Mouse (Mus musculus): ENCODE data around the gene Trf. TPM values are rescaled to one million over a fixed set of nuclear protein-coding genes. Genes with fewer than 3 reads are reported as not detected.

Gene Trf
- total RNA-seq, 4 experiments from 2014 or later: 378 to 495 (median 418) TPM

DNA sequence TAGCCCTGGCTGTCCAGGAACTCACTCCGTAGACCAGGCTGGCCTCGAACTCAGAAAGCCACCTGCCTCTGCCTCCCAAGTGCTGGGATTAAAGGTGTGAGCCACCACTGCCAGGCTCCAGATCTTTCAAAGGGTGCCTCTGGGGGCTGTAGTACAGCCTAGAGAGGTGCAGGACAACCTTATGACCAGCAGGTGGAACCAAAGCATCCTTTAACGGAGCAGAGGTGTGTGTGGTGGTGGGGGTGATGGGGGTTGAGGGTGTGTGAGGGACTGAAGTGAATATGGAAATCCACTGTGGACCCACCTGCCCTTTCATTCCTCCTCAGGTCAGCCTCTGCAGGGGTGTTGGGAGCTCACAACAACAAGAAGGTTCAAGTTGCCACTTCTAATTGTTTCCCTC lies 4.8 kb downstream of the Trf start:
- no peak for DNase-seq (ENCODE audit: low spot score in 2 of 2)

DNA sequence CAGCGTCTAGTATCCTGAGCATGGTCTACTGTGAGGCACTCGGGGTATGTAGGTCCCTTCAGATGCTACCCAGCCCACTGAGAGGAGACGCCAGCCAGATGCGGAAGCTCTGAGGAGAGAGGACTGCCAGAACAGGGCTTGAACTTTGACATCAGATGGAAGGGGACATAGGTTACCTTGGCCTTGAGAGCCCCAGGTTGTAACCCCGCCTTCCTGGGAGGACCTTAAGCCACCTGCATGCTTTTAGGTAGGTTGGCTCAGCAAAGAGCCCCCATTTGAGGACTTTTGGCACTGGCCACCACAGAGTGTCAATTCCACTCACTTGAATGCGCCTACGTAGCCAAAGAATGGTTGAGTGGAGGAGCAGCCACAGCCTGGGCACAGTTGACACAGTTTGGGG lies 5.5 kb downstream of the Trf start:
- DNase-seq (ENCODE audit: low spot score in 2 of 2): no peak

DNA sequence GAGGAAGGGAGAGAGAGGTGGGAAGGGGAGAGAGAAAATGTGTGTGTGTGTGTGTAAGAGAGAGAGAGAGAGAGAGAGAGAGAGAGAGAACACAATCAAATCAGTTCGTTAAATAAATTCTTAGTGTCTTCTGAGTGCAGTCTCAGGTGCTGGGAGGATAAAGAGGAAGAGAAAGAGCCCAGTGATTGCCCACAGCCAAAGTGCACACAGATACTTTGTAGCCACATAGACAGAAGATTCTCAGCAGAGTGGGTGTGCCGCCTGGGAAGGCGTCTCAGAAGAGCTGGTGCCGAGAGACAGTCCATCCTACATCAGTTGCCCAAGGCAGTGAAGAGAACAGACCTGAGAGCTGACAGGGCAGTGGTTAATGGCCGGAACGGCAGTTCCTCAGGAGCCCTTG lies 16.0 kb downstream of the Trf start:
- no peak for DNase-seq (ENCODE audit: low spot score in 2 of 2)

DNA sequence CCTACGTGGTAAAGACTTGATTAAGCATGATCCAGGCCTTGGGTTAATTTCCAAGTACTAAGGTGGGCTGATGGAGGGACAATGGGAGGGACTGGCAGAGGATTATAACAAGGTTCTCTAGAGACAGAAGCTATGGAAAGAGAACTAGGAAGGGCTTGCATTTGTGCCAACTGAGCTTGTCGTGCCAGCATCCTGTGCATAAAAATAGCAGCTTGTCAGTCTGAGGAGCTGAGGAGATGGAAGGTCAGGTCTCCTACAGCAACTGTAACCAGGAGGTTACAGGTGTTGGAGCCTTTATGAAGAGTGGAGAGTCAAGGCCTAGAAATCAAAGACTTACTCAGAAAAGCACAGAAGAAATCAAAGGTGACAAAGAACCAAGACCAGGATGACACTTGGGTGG lies 16.6 kb downstream of the Trf start:
- DNase-seq (ENCODE audit: low spot score in 2 of 2): no peak

DNA sequence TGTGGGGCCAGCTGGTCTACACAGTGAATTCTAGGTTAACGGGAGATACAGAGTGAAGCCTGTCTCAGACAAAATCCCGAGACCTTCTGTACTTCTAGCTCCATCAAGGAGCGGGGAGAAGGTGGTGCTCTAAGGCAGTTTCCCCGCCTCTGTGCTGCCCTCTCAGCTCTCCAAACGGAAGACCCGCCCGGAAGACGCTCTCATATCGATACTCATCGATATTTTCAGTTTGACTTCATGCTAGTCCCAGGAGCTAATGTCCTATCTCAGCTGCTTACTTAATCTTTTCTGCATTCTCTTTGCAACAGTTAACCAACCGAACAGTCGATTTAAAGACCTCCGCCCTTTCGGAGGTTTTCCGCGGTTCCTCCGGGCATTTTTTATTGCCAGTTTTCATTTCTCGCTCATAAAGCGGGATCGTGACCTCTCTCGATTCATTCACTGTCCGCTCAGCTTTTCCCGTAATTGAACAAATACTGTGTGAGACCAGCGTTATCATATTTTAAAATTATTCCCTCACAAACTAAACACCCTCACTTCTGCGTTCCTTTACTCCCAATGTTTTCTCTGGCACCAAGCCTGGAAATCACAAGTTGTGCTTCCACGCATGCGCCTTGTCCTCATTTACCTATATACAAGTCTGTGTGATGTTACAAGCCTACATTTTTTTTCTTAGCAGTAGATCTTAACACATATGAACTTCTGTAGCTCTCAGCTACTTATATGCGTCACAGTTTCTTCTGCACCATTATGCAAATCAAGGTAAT lies 17.4 kb downstream of the Trf start:
- DNase-seq (ENCODE audit: low spot score in 2 of 2): no peak

DNA sequence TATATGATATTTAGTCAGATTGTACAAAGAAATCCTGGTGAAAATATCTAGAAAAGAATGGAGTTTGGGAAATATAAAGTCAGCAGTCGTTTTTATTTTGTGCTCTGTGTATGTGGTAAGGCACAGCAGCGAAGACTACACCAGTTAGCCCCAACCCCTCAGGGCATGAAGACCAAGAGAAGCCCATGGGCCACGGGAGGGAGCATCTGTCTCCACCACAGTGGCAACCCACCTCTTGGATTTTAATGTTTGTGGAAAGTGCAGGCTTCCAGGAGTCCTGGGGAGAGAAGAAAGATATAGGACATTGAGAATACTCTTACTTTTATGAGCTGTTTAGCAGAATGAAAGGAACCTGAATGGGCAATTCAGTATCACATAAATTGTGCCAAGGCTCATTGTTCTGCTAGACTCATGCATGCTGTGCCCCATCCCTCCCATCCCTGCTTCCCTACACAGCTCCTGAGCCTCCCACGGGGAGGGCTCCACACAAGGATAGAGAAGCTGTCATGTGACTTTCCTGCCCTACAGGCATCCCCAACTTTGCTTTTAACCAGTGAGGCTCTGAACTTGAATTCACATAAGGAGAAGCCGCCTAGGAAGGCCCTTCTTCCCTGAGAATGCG lies 21.3 kb downstream of the Trf start:
- DNase-seq (ENCODE audit: low spot score in 2 of 2): no peak

DNA sequence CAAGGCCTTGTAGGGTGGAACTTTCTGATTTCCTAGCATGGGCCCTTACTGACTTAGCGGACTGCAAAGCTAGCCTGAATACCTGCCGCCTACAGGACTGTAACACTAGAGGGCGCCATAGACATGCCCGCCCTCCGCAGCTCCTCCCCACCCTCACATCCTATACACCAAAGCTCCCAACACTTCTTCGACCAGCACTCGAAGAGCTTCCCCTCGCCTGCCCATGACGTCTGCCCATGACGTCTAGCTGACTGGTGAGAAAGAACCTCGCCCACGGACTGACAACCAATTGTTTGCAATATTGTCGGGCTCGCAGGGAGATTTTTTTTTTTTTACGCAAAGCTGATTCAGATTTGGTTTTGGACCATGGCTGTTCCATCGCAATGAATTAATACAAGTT lies 22.4 kb downstream of the Trf start:
- peak in 1 of 2 experiments; percentile 39 for DNase-seq (ENCODE audit: low spot score in 2 of 2)

DNA sequence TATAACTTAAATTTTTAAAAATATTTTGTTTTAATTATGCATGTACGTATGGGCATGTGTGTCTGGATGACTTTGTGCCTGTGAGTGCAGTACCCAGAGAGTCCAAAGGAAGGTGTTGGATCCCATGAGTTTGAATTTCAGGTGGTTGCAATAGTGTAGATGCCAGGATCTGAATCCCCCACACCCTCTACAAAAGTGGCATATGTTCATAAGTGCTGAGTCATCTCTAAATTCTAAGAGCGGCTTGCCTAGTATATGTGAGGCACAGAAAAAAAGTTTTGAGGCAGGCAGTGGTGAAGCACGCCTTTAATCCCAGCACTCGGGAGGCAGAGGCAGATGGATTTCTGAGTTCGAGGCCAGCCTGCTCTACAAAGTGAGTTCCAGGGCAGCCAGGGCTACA lies 24.5 kb downstream of the Trf start:
- no peak for DNase-seq (ENCODE audit: low spot score in 2 of 2)

DNA sequence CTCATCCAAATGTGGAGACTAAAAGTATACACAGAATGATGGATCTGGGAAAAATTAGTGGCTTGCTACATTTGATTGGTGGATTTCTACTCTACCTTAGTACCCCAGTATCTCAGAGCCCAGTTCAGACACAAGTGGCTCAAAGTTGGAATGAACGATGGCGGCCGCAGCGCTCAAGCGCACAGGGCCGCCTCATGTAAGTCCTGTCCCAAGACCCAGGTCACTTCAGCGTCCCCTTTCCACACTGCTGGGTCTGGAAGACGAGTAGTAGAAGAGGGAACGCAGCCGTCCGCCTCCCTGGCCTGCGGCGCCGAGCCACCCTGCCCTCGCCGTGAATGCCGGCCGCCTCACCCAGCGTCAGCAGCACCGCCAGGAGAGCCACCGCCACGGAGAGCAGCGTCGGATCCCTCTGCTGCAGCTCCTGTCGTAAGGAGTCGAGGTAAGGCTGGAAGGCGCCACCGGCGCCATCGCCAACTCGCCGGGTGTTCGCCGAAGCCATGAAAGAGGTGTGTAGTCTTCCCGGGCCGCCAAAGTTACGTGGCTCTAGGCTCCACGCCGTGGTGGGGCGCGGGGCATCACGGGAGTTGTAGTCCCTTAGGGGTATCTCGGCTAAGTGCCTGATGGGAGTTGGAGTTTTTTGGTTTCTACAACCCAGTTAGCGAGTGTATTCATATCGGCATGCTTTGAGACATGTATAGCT lies 28.5 kb downstream of the Trf start, which contains the start of gene Srprb:
Gene Srprb (minus strand): TSS at position 577 of the 700 bp plus-strand sequence.
- peak; percentile 79 to 86 for DNase-seq (ENCODE audit: low spot score in 2 of 2)

DNA sequence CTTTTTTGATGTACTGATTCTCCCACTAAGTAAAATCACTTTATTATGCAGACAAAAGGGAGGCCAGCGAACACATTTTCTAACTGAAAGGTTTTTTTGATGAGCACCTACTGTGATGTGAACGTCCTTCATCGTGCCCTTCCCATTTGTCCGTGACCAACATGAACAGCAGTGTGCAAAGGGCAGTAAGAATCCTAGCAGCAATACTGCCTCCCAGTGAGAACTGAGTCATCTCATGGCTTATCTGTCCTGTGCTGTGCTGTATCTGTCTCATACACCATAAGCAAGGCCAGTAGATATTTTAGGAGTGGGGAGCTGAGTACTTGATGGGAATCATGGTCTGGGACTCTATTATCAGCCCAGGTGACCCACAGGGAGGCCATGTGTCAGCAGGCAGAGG lies 41.8 kb downstream of the Trf start:
- no peak for DNase-seq (ENCODE audit: low spot score in 2 of 2)

DNA sequence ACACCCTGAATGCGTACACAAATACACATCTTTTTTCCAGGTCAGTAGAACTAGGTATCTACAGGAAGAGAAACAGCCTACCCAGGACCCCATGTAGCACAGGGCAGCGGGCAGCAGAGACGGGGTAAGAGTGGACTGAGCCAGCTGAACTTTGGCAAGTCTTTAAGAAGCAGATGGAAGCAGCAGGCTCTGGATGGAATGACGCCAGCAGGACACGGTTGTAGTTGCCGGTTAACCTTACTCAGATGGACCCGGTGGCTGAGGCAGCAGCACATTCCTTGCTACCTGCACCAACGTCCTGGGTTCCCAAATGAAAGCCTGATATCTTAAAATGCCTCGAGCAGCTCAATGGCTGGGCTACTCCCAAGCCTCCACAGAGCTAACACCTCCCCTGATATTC lies 43.5 kb downstream of the Trf start:
- DNase-seq (ENCODE audit: low spot score in 2 of 2): no peak

DNA sequence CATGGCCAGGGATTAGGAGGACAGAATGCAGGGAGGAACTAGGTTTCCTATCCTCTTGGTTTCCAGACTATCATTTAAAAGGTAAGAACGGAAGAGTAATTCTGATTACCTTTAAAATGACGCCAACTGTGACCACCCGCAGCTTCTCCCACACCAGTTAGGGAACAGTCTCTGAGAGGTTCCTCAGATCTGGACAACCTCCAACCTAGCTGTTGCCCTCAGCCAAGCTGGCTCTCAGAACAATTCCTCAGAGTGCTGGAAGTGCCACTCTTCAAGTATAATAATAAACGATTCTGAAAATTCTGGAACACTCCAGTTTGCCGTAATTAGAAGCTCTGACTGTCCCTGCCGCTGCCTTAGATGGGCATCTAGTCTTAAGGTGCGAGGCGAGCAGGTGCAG lies 44.3 kb downstream of the Trf start:
- DNase-seq (ENCODE audit: low spot score in 2 of 2): no peak

DNA sequence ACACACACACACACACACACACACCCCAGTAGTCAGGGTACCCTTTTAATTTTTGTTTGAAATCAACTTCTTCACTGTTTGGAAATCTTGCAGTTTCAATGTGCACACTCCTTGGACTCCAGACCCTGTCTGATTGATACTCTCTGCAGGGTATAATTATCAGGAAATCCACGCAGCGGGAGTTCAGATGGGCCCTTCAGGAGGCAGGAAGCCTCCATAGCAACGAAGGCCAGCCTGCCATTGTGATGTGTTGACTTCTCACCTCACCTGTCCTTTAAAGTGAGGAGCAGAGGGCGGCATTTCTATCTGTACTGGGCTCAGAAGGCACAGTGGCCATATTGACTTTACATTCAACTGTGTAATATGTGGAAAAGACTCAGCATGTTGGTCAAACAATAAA lies 45.4 kb downstream of the Trf start:
- no peak for DNase-seq (ENCODE audit: low spot score in 2 of 2)

DNA sequence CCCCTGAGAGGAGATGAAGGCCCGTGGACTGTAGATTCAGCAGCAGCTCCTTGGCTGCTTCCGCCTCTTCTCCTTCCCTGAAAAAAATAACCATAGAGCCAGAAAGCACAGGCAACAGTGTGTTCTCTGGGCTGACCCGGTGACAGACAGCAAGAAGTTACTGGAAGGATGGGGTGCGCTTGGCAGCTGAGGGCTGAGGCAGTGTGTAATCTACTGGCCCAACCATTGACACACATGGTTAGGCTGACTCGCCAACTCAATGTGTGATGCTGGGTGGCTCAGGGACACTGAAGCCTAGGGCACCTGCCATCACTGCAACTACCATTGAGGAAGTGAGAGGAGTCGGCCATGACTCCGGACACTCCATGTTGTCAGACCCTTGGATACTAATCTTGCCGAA lies 48.4 kb downstream of the Trf start:
- DNase-seq (ENCODE audit: low spot score in 2 of 2): no peak

DNA sequence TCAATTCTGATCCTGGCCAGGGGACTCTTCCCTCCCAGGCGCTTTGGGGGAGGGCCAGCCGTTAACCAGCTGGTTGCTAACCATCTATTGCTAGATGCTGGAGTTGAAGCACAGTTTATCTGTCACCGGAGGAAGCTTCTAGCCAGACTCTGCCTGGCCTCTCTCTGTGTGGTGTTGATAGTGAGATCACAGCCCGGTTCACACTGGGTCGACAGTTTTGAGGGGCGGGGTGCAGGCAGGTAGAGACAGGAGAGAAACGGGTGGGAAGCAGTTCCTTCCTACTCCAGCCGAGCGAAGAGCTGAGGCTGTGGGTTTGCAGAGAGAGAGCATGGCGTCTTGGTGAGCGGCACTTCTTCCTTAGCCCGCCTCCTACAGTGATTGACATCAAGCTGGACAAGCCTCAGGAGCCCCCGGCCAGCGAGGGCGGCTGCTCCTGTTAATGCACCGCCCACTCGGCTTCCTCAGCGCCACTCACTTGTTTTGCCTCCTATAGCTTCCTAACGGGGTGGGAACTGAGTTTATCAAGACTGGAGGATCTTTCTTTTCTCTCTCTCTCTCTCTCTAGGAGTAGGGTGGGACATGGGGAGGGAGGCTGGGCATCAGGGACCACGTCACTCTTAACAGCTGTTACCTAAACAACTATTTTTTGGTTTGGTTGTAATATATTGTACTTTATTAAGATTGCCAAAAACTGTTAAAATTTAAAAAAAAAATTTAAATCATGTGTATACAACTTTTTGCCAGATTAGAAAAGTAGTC lies 49.3 kb downstream of the Trf start:
- DNase-seq (ENCODE audit: low spot score in 2 of 2): peak in 1 of 2 experiments; percentile 38

DNA sequence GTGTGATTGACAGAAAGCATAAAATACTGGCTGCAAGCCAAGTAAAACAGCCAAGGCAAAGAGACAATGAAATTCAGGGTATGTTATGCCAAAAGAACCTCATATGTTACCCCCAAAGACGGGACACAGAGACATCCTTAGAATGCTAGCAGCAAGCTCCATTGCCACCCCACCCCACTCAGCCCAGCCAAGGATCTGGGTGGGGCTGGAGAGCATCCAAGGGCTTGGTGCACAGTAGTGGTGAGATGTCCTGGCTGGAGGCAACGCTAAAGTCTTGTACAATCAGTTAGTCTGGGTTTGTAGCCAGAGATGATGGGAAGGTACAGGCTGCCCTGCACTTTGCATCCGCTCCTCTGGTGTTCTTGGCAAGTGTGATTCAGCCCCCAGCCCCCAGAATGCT lies 49.9 kb downstream of the Trf start:
- no peak for DNase-seq (ENCODE audit: low spot score in 2 of 2)

DNA sequence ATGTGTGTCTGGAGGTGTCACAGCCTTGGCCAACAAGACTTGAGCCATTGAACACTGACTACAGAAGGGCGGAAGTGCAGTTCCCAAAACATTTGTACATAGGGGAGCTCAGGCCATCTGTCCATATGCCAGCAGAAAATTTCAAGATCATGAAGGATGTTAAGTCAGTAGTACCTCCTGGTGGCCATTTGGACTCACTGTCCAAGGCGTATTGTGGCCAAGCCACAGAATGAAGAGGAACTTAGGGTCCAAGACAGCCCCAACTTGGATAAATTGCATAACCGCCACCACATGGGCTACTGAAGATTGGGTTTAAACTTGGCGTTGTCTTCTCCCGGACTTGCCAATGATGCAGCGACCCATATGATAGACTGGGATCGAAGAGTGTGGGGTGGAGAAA lies 54.6 kb downstream of the Trf start:
- DNase-seq (ENCODE audit: low spot score in 2 of 2): no peak

DNA sequence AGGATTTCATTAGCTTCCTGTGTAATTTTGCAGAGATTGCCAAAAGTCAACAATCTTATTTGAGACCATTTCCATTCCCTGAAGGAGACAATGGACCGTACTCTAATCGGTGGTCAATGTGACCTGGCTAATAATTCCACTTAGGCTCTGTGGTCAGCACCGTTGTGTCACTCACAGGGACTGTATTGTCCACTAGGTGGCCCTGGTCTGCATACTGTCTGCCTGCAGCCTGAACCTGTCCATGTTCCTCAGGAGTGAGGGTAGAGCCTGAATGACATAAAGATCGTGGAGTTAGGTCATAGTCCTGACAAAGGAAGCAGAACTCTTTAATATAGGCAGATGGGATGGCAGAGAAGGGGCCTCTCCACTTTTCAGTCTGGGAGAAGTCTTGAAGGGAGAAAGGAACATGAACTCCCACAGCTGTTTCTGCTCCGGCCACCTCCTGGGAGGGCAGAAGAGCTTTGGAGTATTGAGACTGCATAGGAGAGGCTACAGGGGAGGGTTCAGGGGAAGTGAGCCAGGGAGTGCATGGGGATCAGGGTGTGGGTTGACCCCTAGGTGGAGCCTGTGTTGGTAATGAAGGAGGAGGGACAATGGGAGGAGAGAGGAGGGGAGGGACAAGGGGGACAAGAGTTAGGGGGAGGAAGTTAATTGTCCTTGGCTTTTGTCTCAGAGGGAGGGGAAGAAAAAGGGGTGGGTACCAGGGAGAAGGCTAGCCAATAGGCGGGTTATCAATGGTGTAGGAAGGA lies 55.3 kb downstream of the Trf start:
- no peak for DNase-seq (ENCODE audit: low spot score in 2 of 2)

DNA sequence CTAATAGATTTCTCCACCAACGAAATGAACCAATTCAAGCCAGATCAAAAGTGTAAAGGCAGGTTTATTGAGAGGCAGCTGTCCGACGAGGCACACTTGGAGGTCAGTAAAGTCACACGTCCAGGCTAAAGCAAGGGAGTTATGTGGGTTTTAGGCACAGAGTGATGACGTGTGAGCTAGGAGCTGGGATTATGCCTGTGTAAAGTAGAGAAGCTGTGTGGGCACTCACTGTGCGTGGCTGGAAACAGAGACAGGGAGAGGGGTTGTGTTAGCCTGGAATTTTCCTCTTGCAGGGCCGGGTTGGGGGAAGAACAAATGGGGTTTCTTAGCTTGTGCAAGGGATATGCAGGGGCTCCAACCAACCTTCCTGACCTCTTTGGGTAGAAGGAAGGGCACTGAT lies 61.5 kb downstream of the Trf start:
- DNase-seq (ENCODE audit: low spot score in 2 of 2): no peak

DNA sequence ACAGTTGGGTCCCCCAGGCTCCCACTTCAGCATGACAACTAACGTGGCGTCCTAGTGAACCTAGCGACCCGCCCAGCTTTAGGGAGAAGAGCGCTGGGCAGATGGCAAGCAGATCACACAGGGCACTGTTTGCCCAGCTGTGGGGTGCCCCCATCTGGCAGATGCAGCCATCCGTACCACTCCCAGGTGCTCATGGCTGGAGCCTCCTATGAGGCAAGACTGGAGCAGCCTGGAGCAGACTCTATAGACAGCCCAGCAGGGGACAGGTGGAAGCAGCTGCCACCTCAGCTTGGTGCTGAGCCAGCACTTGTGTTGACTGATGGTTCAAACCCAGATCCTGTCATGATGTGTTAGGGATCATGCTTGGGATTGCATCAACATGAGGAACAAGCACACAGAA lies 62.2 kb downstream of the Trf start:
- no peak for DNase-seq (ENCODE audit: low spot score in 2 of 2)

DNA sequence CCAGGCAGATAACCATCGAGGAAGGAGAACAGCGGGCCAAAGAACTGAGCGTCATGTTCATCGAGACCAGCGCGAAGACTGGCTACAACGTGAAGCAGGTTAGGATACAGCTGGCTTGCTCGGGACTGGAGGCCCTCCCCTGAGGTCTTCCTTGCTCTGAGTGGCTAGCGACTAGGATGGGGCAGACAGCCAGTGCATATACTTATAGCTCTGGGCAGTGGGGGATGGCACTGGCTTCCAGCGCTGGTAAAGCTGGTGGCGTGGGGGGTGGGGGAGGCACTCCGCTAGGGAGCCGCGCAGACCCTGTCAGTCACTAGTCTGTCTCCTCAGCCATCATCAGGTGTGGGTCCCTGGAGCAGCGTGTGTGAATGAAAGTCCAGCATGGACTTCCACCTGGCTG lies 66.4 kb downstream of the Trf start:
- no peak for DNase-seq (ENCODE audit: low spot score in 2 of 2)

Data from left cerebral cortex, adult 8-10 months (tissue).